Mouse (Mus musculus): ENCODE results near the gene Snrpc.
"Not testable (repeated sequence)": the region's sequence is repeated elsewhere in the genome, so short reads cannot be mapped to it uniquely, and the experiment has no call there.

The Snrpc gene

DNA sequence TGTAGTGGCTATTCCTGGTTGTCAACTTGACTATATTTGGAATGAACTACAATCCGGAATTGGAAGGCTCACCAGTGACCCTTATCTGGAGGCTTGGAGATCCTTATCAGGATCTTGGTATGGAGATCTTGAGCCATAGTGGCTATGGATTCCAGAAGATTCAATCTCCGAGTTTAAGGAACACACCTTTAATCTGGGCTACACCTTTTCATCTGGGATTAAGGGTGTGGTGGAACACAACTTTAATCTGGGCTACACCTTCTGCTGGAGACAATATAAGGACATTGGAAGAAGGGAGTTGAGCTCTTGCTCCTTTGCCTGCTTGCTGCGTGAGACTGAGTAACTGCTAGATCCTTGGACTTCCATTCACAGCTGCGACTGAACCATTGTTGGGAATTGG, at the start of gene Snrpc:
Gene Snrpc, plus strand, starts transcription at position 301 of the 400 bp plus-strand sequence.
- in situ Hi-C loops (cut with MboI) = not testable (repeated sequence)

DNA sequence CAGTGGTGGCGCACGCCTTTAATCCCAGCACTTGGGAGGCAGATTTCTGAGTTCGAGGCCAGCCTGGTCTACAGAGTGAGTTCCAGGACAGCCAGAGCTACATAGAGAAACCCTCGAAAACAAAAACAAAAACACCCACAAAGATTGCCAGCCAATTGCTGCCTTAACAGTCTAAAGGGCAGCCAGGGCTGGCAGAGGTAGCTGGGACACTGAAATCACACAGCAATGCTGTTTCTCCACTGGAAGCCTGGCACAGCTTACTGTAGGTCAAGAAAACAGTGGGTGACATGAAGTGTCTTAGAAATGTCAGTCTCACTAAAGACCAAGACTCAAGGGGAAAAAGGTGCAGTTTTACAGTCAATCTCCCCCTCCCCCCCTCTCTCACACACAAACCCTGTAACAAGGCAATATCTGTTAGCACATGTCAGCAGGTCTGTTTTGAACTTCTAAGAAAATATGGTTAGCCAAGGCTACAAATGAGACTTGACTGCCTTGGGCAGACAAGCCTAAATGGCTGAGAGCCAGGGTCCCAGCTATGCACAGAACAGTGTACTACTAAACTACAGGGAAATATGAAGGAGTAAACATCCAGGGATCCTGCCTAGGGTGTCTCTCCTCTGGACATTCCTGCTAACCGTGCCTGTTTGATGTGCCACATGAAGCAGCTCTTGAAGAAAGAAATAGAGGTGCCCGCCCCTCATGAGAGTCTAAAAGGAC, 49.3 kb upstream of the Snrpc start:
- in situ Hi-C loops (cut with MboI) = no loop called here

DNA sequence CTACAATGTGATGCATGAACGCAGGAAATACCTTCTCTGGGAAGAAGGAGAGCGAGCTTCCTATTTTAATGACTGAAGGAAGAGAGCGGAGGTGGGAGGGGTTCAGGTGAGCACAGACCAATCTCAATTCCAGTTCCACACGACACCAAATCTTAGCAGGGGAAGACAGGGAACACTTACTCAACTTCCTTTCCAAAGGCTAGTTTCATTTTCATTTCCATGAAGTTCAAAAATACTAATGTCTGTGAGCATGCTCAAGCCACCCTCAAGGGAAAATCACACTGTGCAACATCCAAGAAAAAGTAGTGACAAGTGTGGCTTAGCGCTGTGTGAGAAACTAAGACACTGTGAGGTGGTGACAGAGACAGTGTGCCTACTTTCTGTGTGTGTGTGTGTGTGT, 47.9 kb upstream of the Snrpc start:
- in situ Hi-C loops (cut with MboI) = no loop called here

- in situ Hi-C loops (cut with MboI) = no loop called here
These were observed 47.0 kb upstream of the Snrpc start for GRCm38 (mm10) chr17:27790976-27791375.

DNA sequence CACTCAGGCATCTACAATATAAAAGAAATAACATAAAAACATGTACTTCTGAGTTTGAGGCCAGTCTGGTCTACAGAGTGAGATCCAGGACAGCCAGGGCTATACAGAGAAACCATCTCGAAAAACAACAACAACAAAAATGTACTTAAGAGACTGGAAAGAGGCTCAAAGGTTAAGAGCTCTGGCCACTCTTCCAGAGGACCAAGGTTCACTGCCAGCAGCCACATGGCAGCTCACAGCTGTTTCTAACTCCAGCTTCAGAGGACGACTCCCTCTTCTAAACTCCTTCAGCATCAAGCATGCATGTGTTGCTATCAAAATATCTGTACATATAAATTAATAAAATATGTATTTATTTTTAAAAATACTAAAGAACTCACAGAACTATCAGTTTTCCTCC, 46.4 kb upstream of the Snrpc start:
- in situ Hi-C loops (cut with MboI) = no loop called here

DNA sequence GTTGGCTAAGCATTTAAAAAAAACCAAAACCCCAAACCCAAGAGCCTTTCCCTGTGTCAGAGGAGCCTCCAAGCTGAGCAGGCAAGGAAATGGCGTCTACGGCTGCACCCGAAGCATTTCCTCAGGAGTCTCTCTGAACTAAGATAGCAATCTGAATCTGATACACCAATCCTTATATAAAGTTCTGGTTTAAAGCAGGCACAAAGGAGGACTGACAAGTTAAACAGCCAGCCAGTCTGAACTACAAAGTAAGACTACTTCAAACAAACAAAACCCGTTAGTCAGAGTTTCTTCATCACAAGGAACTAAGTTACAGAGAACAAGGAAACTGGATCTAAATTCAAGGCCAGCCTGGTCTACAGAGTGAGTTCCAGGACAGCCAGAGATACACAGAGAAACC, 45.4 kb upstream of the Snrpc start:
- in situ Hi-C loops (cut with MboI) = no loop called here

DNA sequence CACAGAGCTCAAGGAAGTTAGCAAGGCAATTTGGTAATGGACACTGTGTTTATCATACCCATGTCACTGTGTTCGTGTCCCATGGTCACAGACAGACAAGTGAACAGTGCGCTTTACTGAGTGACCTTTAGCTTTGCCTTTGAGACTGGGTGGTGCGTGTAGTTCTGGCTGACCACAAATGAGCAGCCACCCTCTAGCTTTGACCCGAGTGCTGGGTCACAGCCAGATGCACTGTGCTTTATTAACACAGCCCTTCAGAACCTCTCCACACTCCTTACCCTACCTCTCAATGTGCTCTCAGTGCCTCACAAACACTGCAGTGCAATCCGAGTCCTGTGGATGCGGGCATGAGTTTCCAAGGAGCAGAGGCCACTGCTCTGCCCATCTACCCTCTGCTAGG, 44.8 kb upstream of the Snrpc start:
- in situ Hi-C loops (cut with MboI) = no loop called here

- in situ Hi-C loops (cut with MboI) = no loop called here
These were observed 41.2 kb upstream of the Snrpc start for GRCm38 (mm10) chr17:27796780-27797179.

- in situ Hi-C loops (cut with MboI) = no loop called here
These were observed 40.5 kb upstream of the Snrpc start for GRCm38 (mm10) chr17:27797341-27797872.

DNA sequence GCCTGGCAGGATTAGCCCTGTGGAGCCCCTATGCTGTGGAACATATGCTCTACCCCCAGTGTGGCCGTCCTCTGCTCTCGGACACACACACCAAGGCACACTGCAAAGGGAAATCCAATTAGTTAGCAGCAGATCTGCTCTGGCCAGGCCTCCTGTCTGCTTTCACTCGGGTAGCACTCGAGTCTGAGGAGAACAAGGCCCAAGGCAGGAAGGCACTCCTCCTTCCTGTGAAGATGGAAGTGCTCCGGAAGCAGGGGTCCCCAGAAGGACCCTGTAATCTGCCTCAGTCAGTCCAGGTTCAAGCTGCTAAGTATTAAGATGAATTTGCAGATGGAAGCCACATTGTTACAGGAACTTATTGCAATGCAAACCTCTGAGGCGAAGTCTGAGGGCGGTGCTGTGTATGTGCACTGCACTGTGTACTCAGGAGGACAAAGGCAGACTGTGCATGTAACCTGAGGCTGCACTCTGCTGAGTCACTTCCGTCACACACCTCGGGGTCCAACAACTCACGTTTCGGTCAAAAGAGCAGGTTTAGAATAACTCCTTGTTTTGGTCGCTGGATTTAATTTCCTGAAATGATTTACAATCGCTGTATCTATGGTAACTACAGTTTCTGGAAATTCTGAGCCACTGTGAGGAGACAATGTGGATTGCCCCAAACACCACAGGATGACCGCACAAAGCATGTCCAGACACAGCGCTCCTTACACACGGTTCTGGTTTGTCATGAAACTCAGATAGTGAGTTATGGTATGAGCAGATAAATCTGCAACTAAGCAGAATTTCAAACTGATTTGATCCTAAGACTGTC, 38.0 kb upstream of the Snrpc start:
- in situ Hi-C loops (cut with MboI) = no loop called here

- in situ Hi-C loops (cut with MboI) = no loop called here
These were observed 37.0 kb upstream of the Snrpc start for GRCm38 (mm10) chr17:27800710-27801648.

DNA sequence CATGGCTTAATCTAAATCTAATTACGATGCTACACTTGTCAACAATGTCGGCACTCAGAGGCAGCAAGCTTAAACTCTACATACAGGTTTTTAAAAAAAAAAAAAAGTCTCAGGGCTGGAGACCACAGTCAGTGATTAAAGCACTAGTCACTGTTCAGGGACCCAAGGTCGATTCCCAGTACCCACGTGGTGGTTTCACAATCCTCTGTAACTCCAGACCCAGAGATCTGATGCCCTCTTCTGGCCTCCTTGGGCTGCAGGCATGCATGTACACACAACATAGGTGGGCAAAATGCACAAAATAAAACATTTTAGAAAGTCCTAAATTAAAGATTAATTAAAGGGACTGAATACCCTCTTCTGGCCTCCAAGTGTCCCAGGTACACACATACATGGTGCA, 34.2 kb upstream of the Snrpc start:
- in situ Hi-C loops (cut with MboI) = no loop called here

- in situ Hi-C loops (cut with MboI) = no loop called here
These were observed 33.7 kb upstream of the Snrpc start for GRCm38 (mm10) chr17:27804156-27804690.

DNA sequence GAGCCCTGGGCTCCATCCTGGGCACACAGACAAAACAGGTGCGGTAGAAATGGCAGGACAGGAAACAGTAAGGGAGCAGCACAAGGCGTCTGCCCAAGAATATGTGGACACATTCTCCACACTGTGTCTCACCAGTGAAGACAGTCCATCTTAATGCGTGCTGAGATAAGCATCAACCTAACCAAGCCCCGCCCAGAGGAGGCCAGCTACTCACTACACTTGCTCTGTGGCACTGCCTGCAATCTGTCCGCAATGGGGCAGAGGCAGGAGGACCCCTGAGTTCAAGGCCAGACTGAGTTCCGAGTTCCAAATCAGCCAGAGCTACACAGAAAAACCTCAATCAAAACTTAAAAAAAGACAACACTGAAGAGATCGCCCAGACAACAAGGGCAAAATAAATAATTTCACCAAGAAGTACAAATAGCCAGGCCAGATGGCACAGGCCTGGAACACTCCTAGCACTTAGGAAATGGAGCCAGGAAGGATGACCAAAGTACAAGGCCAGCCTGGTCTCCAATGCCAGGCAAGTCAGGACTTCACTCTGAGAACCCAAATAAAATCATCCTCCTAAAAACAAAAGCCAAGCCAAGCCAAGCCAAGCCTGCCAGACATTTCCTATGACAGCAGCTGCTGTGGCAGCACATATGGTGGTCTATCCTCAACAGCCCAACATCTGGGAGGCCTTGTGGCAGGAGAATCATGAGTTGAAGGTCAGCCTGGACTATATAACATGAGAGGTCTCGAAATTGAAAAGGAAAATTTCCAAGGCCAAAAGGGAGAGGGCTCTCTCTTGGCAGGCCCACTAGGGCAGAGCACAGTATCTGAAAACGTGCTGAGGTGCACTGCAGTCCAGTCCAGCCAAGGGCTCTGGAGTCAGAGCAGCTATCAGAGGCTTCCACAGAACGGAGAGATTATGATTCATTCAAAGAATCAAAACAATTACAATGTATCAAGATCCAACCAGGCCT, 32.9 kb upstream of the Snrpc start:
- in situ Hi-C loops (cut with MboI) = no loop called here

- in situ Hi-C loops (cut with MboI) = no loop called here
These were observed 30.3 kb upstream of the Snrpc start for GRCm38 (mm10) chr17:27807542-27808078.

GRCm38 (mm10) chr17:27810569-27811331, 27.2 kb upstream of the Snrpc start:
- in situ Hi-C loops (cut with MboI) = no loop called here

- in situ Hi-C loops (cut with MboI) = no loop called here
These were observed 26.0 kb upstream of the Snrpc start for GRCm38 (mm10) chr17:27811980-27812379.

GRCm38 (mm10) chr17:27814606-27815005, 23.3 kb upstream of the Snrpc start:
- in situ Hi-C loops (cut with MboI) = no loop called here

GRCm38 (mm10) chr17:27819011-27819410, 18.9 kb upstream of the Snrpc start:
- in situ Hi-C loops (cut with MboI) = no loop called here
